Mouse (Mus musculus) embryonic facial prominence, embryonic 12.5 days (tissue): ENCODE measurements around the gene Gm20422. TPM values are rescaled to one million over a fixed set of nuclear protein-coding genes. Genes with fewer than 3 reads are reported as not detected.

Experiments used
- ATAC-seq: fragments of 200-750 bp; cut with Nextera tagmentation; 2 replicates; pipeline ENCODE4 v1.8.0; 2017; ENCODE audit not compliant: insufficient number of reproducible peaks, insufficient read depth, low FRiP score, low TSS enrichment
- H3K27ac ChIP-seq: fragments of 300-500 bp; sonication (generic); 2 replicates; pipeline ENCODE4 v1.5.1; 2016; ENCODE audit warnings: mild to moderate bottlenecking
- H3K27me3 ChIP-seq: fragments of 300-500 bp; sonication (generic); 2 replicates; pipeline ENCODE4 v1.6.1; 2016; ENCODE audit warnings: mild to moderate bottlenecking, moderate library complexity
- H3K36me3 ChIP-seq: fragments of 300-500 bp; sonication (generic); 2 replicates; pipeline ENCODE4 v1.6.1; 2016; ENCODE audit warnings: mild to moderate bottlenecking
- H3K4me1 ChIP-seq: fragments of 300-500 bp; sonication (generic); 2 replicates; pipeline ENCODE4 v1.6.1; 2016
- H3K4me2 ChIP-seq: fragments of 300-500 bp; sonication (generic); replicated peaks from 2 replicates; pipeline ENCODE4 v1.6.1; 2016; ENCODE audit warnings: mild to moderate bottlenecking, moderate library complexity
- H3K4me3 ChIP-seq: fragments of 300-500 bp; sonication (generic); 2 replicates; pipeline ENCODE4 v1.5.1; 2016; ENCODE audit warnings: mild to moderate bottlenecking
- H3K9ac ChIP-seq: fragments of 300-500 bp; sonication (generic); 2 replicates; pipeline ENCODE4 v1.6.1; 2016; ENCODE audit warnings: mild to moderate bottlenecking, moderate library complexity
- H3K9me3 ChIP-seq: fragments of 300-500 bp; sonication (generic); 2 replicates; pipeline ENCODE4 v1.6.1; 2016; ENCODE audit warnings: mild to moderate bottlenecking, moderate library complexity
- WGBS: fragments of 180-500 bp; shearing (Covaris S2); methylation state at CpG from one replicate; pipeline ENCODE4 v1.1.7; 2016; 5-methylcytosine and 5-hydroxymethylcytosine counted together
- polyA plus RNA-seq: library from polyadenylated mRNA; unstranded; fragments of >200 nt; fragmentation: Nextera tagmentation; extraction: Ambion mirVana; gene quantifications from 2 replicates; pipeline ENCODE4 v1.2.1, GENCODE M21; 2016

The Gm20422 gene
- not detected in 2 replicates for polyA plus RNA-seq

- Histone ChIP-seq H3K9me3 (no peaks in the 10 kb centered on the region), H3K4me2 (peak within 1 kb of the TSS; percentile 65), H3K27me3 (no peaks in the 10 kb centered on the region), H3K9ac (peak within 1 kb of the TSS; percentile 85), H3K4me3 (peak within 1 kb of the TSS; percentile 70), H3K36me3 (peaks cover 5% of the 10 kb centered on the region; the same call in 1 of the 2 replicates), H3K27ac (peak within 1 kb of the TSS; percentile 99), H3K4me1 (peaks cover 16% of the 10 kb centered on the region)
- ATAC-seq, result peak; percentile 97
- WGBS, result under 1% methylated on average over 40 of the region's 41 CpGs
Observed at GRCm38 (mm10) chr8:69774503-69775148, at the start of gene Gm20422. Gene Gm20422 (minus strand): TSS chr8:69774886.

- ATAC-seq, result peak; percentile 79
- Histone ChIP-seq H3K9ac (peak within 1 kb of the TSS; percentile 68), H3K4me3 (peak within 1 kb of the TSS; percentile 64), H3K27me3 (no peaks in the 10 kb centered on the region), H3K36me3 (peaks cover 22% of the 10 kb centered on the region), H3K9me3 (no peaks in the 10 kb centered on the region), H3K4me1 (peaks cover 24% of the 10 kb centered on the region), H3K27ac (peak within 1 kb of the TSS; percentile 77), H3K4me2 (peak within 1 kb of the TSS; percentile 79)
- under 1% methylated on average over 34 of the region's 35 CpGs for WGBS
Observed at GRCm38 (mm10) chr8:69822386-69823191, 47.9 kb upstream of the Gm20422 start, which contains the start of gene Lpar2. Gene Lpar2 (plus strand): TSS chr8:69822429.

GRCm38 (mm10) chr8:69821971-69822385 is 47.3 kb upstream of the Gm20422 start:
- H3K27me3 ChIP-seq, result no peaks in the 10 kb centered on the region
- 2% methylated on average over 15 of the region's 22 CpGs for whole genome bisulfite sequencing

GRCm38 (mm10) chr8:69820466-69820865 is 45.8 kb upstream of the Gm20422 start:
- no peaks in the 10 kb centered on the region for H3K9me3 ChIP-seq
- H3K9ac ChIP-seq, result no peak overlapping the region
- peaks cover 24% of the 10 kb centered on the region for H3K36me3 ChIP-seq
- no peak overlapping the region for H3K4me3 ChIP-seq
- H3K27ac ChIP-seq, result no peak overlapping the region
- no peak for ATAC-seq
- H3K4me2 ChIP-seq, result no peak overlapping the region
- no peaks in the 10 kb centered on the region for H3K27me3 ChIP-seq
- peaks cover 24% of the 10 kb centered on the region for H3K4me1 ChIP-seq
- WGBS, result 86% methylated on average over 9 of the region's 9 CpGs

More at GRCm38 (mm10) chr8:69821971-69822385, 47.3 kb upstream of the Gm20422 start:
- H3K36me3 ChIP-seq, result peaks cover 25% of the 10 kb centered on the region
- H3K27ac ChIP-seq, result 0 out of 2 replicates have a peak overlapping the region, but pooled peaks have one; percentile 77
- H3K4me3 ChIP-seq, result peak overlapping the region; percentile 64
- H3K4me2 ChIP-seq, result peak overlapping the region; percentile 79
- ATAC-seq, result peak; percentile 44
- H3K9me3 ChIP-seq, result no peaks in the 10 kb centered on the region
- H3K4me1 ChIP-seq, result peaks cover 24% of the 10 kb centered on the region
- peak overlapping the region; percentile 68 for H3K9ac ChIP-seq

- no peak for ATAC-seq
- no peak overlapping the region for H3K4me3 ChIP-seq
- no peaks in the 10 kb centered on the region for H3K27me3 ChIP-seq
- WGBS, result 94% methylated on average over 4 of the region's 4 CpGs
- H3K36me3 ChIP-seq, result peaks cover 39% of the 10 kb centered on the region
- H3K9ac ChIP-seq, result no peak overlapping the region
- no peak overlapping the region for H3K4me2 ChIP-seq
- H3K27ac ChIP-seq, result no peak overlapping the region
- no peaks in the 10 kb centered on the region for H3K9me3 ChIP-seq
- no peaks in the 10 kb centered on the region for H3K4me1 ChIP-seq
Observed at GRCm38 (mm10) chr8:69815396-69815795, 40.7 kb upstream of the Gm20422 start.

- no peaks in the 10 kb centered on the region for H3K27me3 ChIP-seq
- H3K4me3 ChIP-seq, result no peak overlapping the region
- 71% methylated on average over 2 of the region's 2 CpGs for WGBS
- no peak overlapping the region for H3K9ac ChIP-seq
- H3K4me2 ChIP-seq, result no peak overlapping the region
- no peaks in the 10 kb centered on the region for H3K9me3 ChIP-seq
- H3K4me1 ChIP-seq, result no peaks in the 10 kb centered on the region
- H3K36me3 ChIP-seq, result peaks cover 39% of the 10 kb centered on the region
- ATAC-seq, result no peak
- no peak overlapping the region for H3K27ac ChIP-seq
Observed at GRCm38 (mm10) chr8:69814881-69815280, 40.2 kb upstream of the Gm20422 start.

GRCm38 (mm10) chr8:69809820-69810219 is 35.1 kb upstream of the Gm20422 start:
- 60% methylated on average over 3 of the region's 3 CpGs for WGBS
- Histone ChIP-seq H3K4me1 (peaks cover 7% of the 10 kb centered on the region; the same call in 1 of the 2 replicates), H3K4me3 (no peak overlapping the region), H3K4me2 (peak overlapping the region; percentile 91), H3K36me3 (peaks cover 52% of the 10 kb centered on the region), H3K27me3 (no peaks in the 10 kb centered on the region), H3K27ac (no peak overlapping the region), H3K9me3 (no peaks in the 10 kb centered on the region), H3K9ac (no peak overlapping the region)
- ATAC-seq, result no peak

GRCm38 (mm10) chr8:69808864-69809403 is 34.2 kb upstream of the Gm20422 start:
- ATAC-seq, result 0 out of 2 replicates have a peak, but pooled peaks have one; percentile 19

GRCm38 (mm10) chr8:69808094-69808863 is 33.6 kb upstream of the Gm20422 start, which contains the start of gene Gmip:
Gene Gmip (plus strand): TSS chr8:69808679.
- Histone ChIP-seq H3K27me3 (no peaks in the 10 kb centered on the region), H3K36me3 (peaks cover 52% of the 10 kb centered on the region), H3K9ac (peak within 1 kb of the TSS; percentile 44), H3K4me3 (peak within 1 kb of the TSS; percentile 50), H3K4me2 (peak within 1 kb of the TSS; percentile 91), H3K9me3 (no peaks in the 10 kb centered on the region), H3K27ac (0 out of 2 replicates have a peak within 1 kb of the TSS, but pooled peaks have one; percentile 37), H3K4me1 (peaks cover 7% of the 10 kb centered on the region; the same call in 1 of the 2 replicates)
- ATAC-seq, result peak; percentile 53
- 7% methylated on average over 28 of the region's 28 CpGs for WGBS

More at GRCm38 (mm10) chr8:69808864-69809403, 34.2 kb upstream of the Gm20422 start:
- peak overlapping the region; percentile 50 for H3K4me3 ChIP-seq
- H3K9ac ChIP-seq, result peak overlapping the region; percentile 44
- H3K36me3 ChIP-seq, result peaks cover 51% of the 10 kb centered on the region
- H3K27me3 ChIP-seq, result no peaks in the 10 kb centered on the region
- H3K4me2 ChIP-seq, result peak overlapping the region; percentile 91
- no peaks in the 10 kb centered on the region for H3K9me3 ChIP-seq
- H3K27ac ChIP-seq, result 0 out of 2 replicates have a peak overlapping the region, but pooled peaks have one; percentile 37
- under 1% methylated on average over 23 of the region's 23 CpGs for WGBS
- H3K4me1 ChIP-seq, result peaks cover 7% of the 10 kb centered on the region; the same call in 1 of the 2 replicates

- Histone ChIP-seq H3K27ac (no peak overlapping the region), H3K4me1 (peaks cover 7% of the 10 kb centered on the region; the same call in 1 of the 2 replicates), H3K36me3 (peaks cover 62% of the 10 kb centered on the region), H3K4me2 (no peak overlapping the region), H3K27me3 (no peaks in the 10 kb centered on the region), H3K4me3 (no peak overlapping the region), H3K9ac (no peak overlapping the region), H3K9me3 (no peaks in the 10 kb centered on the region)
- ATAC-seq, result no peak
- 95% methylated on average over 5 of the region's 5 CpGs for WGBS
Observed at GRCm38 (mm10) chr8:69807236-69807635, 32.5 kb upstream of the Gm20422 start.
